Mouse (Mus musculus): ENCODE results near the gene Gsk3a.

Gene Gsk3a

DNA sequence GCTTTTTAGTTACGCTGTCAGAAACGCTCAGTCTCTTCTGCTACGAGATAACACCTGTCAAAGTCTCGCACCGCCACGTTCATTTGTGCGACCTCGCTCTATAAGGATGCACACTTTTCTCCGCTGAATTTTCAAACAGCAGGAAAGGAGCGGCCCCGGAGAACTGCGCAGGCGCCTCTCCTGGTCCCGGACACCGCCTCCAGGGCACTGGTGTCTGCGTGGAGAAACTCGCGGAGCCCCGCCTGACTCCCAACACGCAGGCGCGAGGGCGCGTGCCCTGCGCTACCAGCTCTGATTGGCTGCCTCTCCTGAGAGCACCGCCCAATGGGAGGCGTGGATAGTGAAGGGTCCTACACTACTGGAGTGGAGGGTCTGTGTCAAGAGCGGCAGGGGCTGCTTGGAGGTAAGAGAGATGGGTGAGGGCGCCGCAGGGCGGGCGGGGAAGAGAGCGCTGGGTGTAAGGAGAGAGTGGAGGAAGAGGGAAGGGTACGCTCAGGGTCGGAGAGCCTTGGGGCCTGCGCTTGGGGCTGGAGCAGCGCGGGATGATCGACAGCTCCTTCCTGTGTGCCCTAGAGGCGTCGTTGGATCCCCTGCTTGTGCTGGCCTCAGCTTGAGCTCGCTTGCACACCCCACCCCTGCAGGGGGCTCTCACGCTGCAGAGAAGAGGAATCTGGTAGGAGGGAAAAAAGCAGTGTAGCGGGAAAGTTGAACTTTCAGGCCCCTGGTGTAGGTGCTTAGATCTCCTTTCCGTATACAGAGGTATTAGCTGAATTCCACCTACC lies 16.4 kb downstream of the Gsk3a start, which contains the start of gene Zfp526:
Zfp526 (plus strand) TSS at position 324 of the 782 bp plus-strand sequence.
- DNase-seq (ENCODE audit: low spot score), result peak; percentile 94

DNA sequence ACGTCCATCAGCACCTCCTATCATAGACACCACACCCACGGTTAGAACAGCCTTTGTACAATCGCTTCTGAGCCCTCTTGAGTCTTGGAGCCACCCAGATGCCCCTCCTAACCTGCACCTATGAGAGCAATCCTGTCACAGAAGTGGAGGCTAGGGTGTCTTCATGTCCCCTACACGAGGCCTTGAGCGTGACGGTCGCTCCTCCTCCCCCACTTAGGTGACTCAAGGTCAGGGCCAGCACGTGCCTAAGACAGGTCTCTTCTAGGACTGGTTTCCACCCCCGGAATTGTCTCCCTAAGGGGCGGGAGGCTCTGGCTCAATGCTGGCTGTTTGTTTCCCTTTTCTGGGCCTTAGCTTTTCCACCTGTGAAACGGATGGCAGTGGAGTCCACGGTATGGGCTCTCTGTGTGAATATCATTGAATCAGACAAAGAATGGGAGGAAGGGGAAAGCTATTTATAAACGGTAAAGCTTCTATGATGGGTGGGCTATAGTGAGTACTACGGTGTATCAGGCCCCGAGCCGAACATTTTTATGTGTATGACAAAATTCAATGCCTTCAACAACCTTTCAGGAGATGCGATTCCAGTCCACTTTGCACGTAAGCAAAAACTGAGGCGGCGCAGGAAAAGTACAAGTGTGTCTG lies 17.1 kb downstream of the Gsk3a start, which contains the start of gene Dedd2:
Dedd2 (minus strand) TSS at position 159 of the 645 bp plus-strand sequence.
- DNase-seq (ENCODE audit: low spot score), result peak; percentile 24

DNA sequence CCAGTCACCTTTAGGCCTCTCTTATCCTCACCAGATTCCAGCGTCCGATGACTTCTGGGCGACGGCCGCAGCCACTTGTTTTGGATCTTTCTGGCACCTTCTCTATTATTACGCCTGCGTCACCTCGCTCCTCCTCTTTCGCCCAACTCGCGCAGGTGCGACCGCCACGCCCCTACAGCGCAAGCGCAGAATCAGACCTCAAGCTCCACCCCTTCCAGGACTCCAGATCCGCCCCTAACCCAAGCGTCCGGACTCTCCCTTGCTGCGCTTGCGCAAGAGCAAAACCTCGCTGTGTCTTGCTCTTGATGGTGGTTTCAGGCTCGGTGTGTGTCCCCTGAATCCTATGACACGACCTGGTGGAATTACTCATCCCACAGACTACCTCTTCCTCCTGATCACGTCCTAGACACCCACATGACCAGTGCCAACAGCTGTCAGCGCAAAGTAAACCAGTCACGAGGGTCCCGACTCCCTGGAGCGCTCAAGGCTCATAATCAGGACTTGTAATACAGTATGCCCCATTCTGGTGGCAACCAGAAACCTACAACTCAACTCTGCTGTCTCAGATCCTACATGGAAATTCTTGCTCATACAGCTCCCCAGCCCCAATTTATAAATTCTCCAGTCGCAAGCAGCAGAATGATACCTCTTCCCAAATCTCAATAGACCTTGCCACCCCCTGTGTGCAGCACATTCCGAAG lies 17.7 kb downstream of the Gsk3a start:
- DNase-seq (ENCODE audit: low spot score), result peak; percentile 92

DNA sequence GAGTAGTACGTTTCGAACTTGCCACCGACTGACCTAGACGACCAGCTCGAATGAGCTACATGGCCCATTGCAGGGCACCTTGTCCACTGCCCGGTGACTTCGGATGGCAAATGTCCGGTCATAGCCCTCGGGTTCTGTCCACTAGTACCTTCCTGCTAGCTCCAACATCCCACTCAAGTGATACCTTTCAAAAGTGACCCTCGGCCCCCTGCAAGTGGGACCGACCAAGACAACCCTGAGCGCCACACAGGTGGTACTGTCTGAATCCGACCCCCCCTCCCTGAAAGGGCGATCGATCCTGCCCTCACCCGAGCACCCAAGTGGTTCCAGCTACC lies 18.3 kb downstream of the Gsk3a start:
- peak; percentile 41 for DNase-seq (ENCODE audit: low spot score)

DNA sequence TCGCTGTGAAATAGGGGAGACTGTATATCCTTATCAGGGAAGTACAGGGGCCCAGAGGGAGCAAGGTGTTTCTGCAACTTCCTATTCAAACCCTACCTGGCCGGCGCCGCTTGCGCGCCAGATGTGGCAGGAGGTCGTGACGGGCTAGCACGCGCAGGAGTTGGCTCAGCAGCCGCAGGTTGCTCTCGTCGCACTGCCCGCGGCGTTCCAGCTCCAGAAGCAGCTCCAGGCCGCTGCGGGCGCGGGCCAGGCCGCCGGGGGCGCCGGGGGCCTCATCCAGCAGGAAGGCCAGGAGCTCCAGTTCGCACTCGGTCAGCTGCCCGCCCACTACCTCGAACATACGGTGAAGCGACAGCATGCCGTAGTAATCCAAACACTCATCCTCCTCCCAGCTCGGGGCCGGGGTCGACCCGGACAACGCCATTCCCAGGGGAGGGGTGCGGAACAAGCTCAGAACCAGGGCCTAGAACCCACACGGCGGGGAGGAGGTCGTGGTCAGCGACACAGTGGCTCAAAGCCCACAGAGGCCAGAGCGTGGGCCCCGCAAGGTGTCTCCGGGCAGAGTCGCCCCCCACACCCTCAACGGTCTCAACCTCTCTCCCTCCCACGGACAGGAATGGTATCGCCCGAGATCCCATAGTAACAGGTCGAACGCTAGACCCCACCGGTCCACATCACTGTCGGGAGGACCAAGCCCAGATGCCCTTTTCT lies 18.8 kb downstream of the Gsk3a start:
- no peak for DNase-seq (ENCODE audit: low spot score)

DNA sequence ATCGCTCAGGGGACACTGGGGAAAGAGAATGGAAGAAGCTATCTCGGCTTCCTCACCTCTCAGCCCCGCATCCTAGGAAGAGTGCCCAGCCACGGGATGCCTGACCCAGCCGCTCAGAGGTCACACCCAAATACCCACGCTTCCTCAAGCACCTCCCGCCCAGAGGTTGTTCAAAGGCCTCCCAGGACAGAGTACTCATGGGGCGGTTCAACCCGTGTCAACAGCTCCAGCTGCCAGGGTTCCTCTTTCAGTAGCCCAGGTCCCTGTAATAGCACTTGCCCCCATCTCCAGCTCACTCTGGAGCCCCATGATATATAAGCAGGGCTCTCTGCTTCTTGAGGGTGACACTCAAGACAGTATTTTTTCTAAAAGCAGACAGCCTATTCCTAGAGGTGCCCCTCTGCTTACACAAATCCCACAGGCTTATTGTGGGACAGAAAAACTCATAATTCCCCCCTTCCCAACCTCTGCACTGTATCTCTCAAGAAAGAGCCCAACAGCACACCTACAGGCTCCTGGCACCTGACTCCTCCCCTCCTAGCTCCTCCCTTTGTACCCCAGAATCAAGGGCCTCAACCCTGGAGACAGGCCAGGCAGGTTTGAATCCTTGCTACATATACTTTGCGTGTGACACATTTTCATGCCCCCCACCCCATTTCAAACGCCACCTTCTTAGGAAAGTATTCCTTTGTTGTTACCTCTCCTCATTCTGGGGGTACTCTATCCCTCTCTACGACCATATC lies 19.8 kb downstream of the Gsk3a start:
- no peak for DNase-seq (ENCODE audit: low spot score)

DNA sequence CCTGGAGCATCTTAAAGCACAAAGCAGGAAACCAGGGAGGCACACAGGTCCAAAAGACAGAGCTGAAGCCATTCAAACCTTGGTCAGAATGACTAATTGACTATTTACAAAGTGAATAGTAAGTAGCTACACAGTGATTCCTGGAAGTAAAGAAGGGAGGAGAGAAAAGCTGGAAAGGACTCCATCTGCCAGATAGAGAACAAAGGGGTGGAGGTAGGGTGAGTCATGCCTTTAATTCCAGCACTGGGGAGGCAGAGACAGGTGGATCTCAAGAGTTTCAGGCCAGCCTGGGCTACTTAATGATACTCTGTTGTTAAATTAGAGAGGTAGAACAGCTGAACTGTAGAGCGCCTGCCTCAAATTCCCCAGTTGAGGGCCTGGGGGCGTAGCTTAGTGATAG lies 23.5 kb downstream of the Gsk3a start:
- DNase-seq (ENCODE audit: low spot score), result no peak

DNA sequence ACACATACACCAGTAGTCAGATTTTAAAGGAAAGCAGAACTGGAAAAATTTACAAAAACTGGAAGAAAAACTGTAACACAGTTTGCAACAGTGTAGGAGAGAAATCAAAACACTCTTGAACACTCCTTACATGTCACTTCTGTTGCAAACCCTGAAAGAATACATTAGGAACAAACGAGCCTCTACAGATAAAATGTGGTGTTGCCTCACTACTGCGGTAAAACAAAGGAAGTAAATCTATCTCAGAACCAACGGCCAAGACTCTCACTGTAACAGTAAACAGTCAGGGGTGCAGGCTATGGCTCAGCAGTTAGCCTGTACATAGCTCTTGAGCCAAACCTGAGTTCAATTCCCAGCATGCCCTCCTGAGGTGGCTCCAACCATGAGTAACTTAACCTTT lies 24.6 kb downstream of the Gsk3a start:
- no peak for DNase-seq (ENCODE audit: low spot score)

DNA sequence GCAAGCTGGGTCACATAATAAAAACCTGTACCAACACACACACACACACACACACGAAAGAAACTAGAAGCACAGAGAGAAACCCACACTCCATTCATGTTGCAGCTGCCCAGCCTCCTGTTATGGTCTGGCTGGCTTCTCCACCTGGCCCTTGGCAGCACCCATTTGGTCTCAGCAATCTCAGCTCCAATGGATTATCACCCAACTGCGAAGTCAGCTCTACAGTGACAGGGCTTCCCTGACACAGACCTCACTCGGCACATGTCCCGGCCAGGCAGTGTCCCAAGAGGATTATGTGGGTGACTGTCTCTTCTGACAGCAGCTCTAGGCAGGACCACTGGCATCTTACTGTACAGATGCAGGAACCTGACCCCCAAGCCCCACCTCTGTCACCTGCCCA lies 27.2 kb downstream of the Gsk3a start:
- no peak for DNase-seq (ENCODE audit: low spot score)

DNA sequence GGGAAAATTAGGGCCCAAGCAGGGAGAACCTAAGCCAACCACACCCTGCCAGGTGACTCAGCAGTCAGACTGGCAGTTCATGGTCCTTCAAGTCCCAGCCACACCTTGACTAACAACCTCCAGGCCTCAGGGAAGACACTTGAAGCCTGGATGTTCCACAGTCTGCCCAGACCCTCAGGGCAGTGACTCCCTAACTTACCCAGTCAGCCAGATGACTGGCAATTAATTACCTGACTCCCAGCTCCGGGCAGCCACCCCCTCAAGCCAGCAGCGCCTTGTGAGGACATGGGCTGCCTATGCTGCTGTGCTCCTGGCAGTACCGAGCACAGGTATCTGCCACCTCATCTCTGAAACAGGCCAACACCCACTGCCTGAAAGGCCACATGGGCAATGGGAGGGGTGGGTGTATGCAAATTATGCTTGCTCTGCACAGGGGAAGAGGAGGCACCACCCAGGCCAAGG lies 28.5 kb downstream of the Gsk3a start:
- no peak for DNase-seq (ENCODE audit: low spot score)

DNA sequence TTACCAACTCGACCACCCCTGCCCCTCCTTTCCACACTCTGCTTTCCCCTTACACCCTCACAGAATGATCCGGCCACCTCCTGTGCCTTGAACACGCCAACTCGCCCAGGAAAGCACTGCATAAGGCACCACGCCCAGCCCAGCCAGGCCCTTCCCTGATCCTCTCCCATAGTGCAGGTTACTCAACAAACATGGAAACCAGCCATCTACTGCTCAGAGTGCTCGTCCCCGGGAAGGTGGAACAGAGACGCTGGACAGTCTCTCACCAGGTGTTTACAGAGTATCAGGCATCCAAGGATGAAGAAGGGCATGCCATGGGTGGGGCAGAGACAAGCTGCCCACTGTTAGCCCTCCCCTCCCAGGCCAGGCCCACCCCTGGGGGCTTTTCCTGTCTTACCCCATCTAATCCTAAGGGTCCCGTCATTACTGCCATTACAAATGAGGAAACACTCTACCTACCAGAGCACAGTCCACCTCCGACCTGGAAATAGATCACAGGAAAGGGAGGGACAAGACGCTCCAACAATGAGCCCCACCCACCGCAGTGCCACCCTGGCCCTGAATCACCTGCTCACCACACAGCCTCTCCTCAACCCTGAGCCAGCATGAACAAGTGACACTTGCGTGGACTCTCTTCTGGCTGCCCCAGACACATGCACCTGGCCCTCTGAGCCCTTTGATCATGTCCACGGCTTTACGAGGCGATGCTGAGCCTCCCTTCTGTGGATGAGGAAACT lies 31.4 kb downstream of the Gsk3a start:
- no peak for DNase-seq (ENCODE audit: low spot score)

DNA sequence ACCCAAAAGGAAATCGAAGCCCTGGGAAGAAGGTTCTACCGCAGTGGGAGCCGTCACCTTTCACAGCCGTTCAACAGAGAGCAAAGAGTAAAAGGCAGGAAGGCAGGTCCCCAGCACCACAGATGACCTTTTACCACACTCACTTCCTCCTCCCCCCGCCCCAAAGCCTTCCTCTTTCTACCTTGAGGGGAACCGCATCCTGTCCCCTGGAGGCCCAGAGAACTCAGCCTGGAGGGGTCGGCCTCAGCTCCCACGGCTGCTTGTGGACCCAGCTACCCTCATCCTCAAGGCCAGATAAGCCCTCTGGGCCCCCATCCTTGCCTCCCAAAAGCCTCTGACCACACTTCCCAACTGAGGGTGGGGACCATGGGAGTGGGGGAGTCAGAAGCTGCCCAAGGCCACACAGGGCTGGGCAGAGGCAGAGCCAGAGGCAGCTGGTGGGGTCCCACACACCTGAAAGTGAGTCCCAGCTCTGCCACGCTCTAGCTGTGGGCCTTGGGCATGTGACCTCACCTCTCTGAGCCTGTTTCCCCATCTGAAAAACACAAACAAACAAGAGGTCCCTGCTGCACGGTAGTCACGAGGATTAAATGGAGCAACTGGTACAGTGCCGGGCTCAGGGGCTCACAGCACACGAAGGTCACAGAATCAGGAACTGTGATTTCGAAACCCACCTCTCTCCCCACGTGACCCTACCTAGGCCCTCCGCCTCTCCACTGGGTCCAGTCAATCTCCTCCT lies 32.1 kb downstream of the Gsk3a start:
- no peak for DNase-seq (ENCODE audit: low spot score)

DNA sequence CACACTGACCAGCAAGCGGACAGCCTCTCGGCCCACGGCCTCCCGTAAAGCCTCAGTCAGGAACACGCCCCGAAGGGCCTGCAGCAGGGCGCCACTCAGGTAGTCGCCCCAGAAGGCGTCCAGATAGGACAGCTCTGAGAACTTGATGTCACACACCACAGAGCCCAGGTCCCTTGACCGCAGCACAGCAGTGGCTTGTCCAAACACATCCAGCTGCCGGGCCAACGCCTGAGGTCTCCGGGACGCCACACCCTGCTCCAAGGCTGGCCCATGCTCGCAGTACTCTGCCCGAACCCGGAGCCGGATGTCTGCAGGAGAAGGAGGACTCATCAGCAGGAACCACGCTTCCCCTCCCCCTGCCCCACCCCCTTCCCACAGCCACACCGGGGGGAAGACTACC lies 34.0 kb downstream of the Gsk3a start:
- DNase-seq (ENCODE audit: low spot score), result no peak

DNA sequence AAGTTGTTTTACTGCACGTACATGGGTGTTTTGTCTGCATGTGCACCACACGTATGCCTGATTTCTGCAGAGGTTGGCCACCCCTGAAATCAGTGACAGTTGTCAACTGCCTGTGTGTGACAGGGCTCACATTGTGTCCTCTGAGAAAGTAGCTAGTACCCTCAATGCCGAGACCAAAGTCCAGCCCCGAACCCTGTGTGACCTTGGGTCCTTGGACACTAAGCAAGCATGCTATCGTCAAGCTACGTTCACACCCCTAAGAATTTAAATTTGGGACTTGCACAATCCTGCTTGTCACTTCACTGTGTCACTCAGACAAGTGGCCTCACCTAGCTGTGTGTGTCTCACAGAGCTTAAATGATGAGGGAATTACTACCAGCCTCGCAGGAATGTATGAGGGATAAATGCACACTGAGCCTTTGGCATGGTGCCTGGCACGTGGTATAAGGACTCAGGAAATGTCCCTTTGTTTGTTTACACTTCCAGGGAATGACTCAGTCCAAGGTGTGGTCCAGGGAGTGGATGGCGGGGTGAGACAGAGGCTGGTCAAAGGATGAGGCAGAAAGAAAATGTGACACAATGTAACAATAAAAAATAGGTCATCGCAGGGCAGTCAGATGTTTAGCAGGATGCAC lies 40.1 kb downstream of the Gsk3a start:
- no peak for DNase-seq (ENCODE audit: low spot score)

DNA sequence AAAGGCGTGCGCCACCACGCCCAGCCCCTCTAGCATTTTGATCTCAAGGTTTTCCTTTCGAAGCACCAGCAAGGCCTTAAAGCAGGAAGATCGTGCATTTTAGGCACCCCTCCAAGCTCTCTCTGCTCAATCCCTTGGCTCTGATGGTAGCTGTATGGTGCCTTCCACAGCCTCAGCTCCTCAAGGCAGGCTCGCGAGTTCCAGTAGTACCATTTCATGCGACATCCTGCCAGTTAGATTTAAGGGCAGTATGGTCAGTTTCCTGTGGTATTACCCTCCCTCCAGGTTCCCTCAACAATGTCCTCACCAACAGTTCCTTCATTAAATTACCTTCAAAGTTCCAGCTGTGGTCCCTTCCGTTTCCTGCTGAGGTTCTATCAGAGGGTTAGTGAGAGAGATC lies 41.5 kb downstream of the Gsk3a start:
- DNase-seq (ENCODE audit: low spot score), result no peak

DNA sequence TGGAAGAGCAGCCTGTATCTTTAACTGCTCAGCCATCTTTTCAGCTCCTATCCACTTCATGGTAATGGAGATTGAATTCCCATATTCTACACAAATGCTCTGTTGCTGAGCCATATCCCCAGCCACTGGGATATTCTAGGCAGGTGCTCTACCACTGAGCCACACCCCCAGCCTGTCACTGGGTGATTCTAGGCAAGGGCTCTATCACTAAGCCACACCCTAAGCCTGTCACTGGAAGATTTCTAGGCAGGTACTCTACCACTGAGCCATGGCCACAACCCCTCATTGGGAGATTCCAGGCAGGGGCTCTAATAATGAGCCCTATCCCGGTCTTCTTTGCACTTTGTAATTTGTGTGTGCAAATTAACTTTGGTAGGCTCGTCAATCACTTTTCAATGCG lies 42.5 kb downstream of the Gsk3a start:
- DNase-seq (ENCODE audit: low spot score), result no peak

DNA sequence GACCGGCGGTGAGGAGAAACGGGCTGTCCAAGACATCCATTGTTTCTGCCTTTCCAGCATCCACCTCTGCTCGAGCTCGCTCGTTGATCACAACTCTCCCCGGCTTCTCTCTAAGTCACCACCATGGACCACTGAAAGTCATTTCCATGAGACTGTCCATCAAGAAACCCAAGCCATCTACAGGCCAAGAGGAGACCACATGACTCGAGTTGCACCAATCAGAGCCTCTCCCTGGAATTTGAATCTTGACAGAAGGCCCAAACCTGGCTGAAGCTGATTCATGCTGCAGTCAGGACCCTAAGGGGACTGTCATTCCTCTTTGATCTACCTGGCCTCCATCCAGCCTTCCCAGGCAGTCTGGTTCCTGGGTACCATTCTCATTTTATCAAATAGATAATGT lies 45.5 kb downstream of the Gsk3a start:
- no peak for DNase-seq (ENCODE audit: low spot score)

DNA sequence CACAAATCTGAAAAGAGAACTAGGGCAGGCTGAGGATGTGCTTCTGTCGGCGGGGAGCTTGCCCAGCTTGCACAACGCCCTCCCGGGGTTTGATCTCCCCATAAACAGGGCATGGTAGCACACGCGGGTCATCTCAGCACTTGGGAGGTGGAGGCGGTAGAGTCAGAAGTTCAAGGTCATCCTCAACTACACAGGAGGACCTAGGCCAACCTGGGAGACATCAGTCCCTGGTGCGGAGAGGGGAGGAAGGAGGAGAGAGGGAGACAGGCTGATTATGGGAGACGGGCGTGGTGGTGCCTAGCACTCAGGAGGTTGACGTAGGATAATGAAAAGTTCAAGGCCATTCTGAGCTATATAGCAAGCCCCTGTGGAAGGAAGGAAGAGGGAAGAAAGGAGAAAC lies 46.8 kb downstream of the Gsk3a start:
- DNase-seq (ENCODE audit: low spot score), result no peak

All from adipocyte (in vitro differentiated cells).